ENCODE assay signal across 12 mouse cellular contexts in the genomic region with DNA sequence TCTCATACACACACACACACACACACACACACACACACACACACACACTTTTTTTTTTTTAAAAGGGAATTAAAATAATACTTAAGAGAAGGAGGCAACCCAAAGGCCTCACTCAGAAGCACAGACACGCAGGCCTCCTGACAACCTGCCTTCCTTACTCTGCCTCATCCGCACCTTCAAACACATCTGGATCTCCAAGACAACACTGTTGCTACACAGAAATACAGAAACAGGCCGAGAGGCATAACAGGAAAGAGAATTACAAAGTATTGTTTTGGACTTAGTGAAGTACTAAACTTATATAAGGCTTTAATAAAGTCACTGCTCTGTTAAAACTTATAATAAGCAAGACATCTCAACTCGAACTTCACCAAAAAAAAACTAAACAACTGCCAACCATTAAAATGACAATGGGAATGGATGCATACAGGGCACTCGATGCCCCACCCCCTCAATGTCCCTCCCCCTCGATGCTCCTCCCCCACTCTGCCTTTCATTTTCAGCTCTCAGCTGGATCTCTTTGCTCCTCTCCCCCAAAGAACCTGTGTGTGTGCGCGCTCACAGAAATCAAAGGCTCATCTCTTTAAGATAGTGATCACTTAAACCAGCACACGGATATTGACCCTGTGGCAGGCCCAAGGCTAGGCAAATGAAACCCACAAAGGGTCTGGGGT.
A peak's percentile ranks its signal among the peaks of the same experiment; 100 is the strongest.
DNase-seq lines count a peak whose midpoint lies in the region; ATAC-seq and TF ChIP-seq lines count a peak whose summit lies in the region.
"Had no signal": no experiment of that assay in that cellular context is flagged by ENCODE, and none has a peak within 500 bp of the region (broad histone marks: within the 10 kb centered on the region; RNA-seq: fewer than 3 reads in every experiment).

No protein-coding gene starts in this region.

- no peak for TF ChIP-seq POLR2A in limb, embryonic 14.5 days (IDR thresholded peaks at IDR 0.05; ENCODE audit: borderline replicate concordance, extremely low read depth, insufficient read depth, insufficient read length)

- 0 out of 2 replicates have a peak, but pooled peaks cover 2% of the 10 kb centered on the region for H3K9me3 ChIP-seq in kidney, embryonic 16.5 days (ENCODE audit: low read length)
- H3K9me3 ChIP-seq in embryonic facial prominence, embryonic 13.5 days, result no peaks in the 10 kb centered on the region
- H3K9me3 ChIP-seq in limb, embryonic 14.5 days (ENCODE audit: control insufficient read depth, low read length), result no peaks in the 10 kb centered on the region
- H3K9me3 ChIP-seq: hindbrain, embryonic 10.5 days; stomach, embryonic 15.5 days had no signal

- peak overlapping the region; percentile 66; the same call in 1 of the 2 replicates for H3K27ac ChIP-seq in kidney, embryonic 16.5 days (ENCODE audit: low read length)
- H3K27ac ChIP-seq in embryonic facial prominence, embryonic 13.5 days, result peak overlapping the region; percentile 88
- peak overlapping the region; percentile 77 for H3K27ac ChIP-seq in limb, embryonic 14.5 days (replicated peaks; ENCODE audit: low read depth, low read length)

- peaks cover 38% of the 10 kb centered on the region for H3K4me1 ChIP-seq in kidney, embryonic 16.5 days (ENCODE audit: insufficient read depth, low read length)
- peaks cover 63% of the 10 kb centered on the region for H3K4me1 ChIP-seq in embryonic facial prominence, embryonic 13.5 days
- peaks cover 53% of the 10 kb centered on the region for H3K4me1 ChIP-seq in limb, embryonic 14.5 days (ENCODE audit: control insufficient read depth, insufficient read depth, low read length)

- ATAC-seq in kidney, embryonic 16.5 days (ENCODE audit: low FRiP score, low TSS enrichment), result no peak
- ATAC-seq in CD4-positive, CD25-positive, alpha-beta regulatory T cell, adult 4 months, result peak; percentile 68
- no peak for ATAC-seq in embryonic facial prominence, embryonic 13.5 days (ENCODE audit: insufficient number of reproducible peaks, insufficient read depth, low FRiP score, low TSS enrichment, low read depth)
- no peak for ATAC-seq in limb, embryonic 14.5 days (ENCODE audit: low FRiP score, low read depth)

- H3K27me3 ChIP-seq in kidney, embryonic 16.5 days (ENCODE audit: insufficient read depth, low read length), result no peaks in the 10 kb centered on the region
- no peaks in the 10 kb centered on the region for H3K27me3 ChIP-seq in embryonic facial prominence, embryonic 13.5 days
- H3K27me3 ChIP-seq in limb, embryonic 14.5 days (ENCODE audit: control insufficient read depth, insufficient read depth, low read length), result no peaks in the 10 kb centered on the region
- H3K27me3 ChIP-seq: stomach, embryonic 15.5 days had no signal

- peaks cover 5% of the 10 kb centered on the region; the same call in 1 of the 2 replicates for H3K36me3 ChIP-seq in kidney, embryonic 16.5 days (ENCODE audit: insufficient read depth, low read length)
- H3K36me3 ChIP-seq in embryonic facial prominence, embryonic 13.5 days, result peaks cover 5% of the 10 kb centered on the region; the same call in 1 of the 2 replicates
- 0 out of 2 replicates have a peak, but pooled peaks cover 5% of the 10 kb centered on the region for H3K36me3 ChIP-seq in limb, embryonic 14.5 days (ENCODE audit: control insufficient read depth, insufficient read depth, low read length)
- H3K36me3 ChIP-seq: hindbrain, embryonic 10.5 days; stomach, embryonic 15.5 days had no signal

- 64% methylated on average over 9 of the region's 9 CpGs for WGBS in kidney, embryonic 16.5 days
- 64% methylated on average over 9 of the region's 9 CpGs for WGBS in embryonic facial prominence, embryonic 13.5 days
- WGBS in limb, embryonic 14.5 days, result 54% methylated on average over 9 of the region's 9 CpGs

- H3K9ac ChIP-seq in kidney, embryonic 16.5 days (replicated peaks; ENCODE audit: low read length), result no peak overlapping the region
- no peak overlapping the region for H3K9ac ChIP-seq in embryonic facial prominence, embryonic 13.5 days
- no peak overlapping the region for H3K9ac ChIP-seq in limb, embryonic 14.5 days (ENCODE audit: low read depth, low read length, severe bottlenecking)
- H3K9ac ChIP-seq: stomach, embryonic 15.5 days had no signal

- DNase-seq in kidney, postnatal 4 days, result no peak
- no peak for DNase-seq in limb, embryonic 14.5 days (ENCODE audit: low spot score)
- DNase-seq in Muller cell, postnatal 12 days (ENCODE audit: inconsistent ontology term), result no peak
- DNase-seq in MN1 (ENCODE audit: low spot score), result no peak
- no peak for DNase-seq in left cerebral cortex, adult 11 months (ENCODE audit: low spot score)
- DNase-seq: adrenal gland, adult 8-10 months; cerebellum, adult 11-12 months had no signal

- no peak overlapping the region for H3K4me3 ChIP-seq in kidney, embryonic 16.5 days (ENCODE audit: low read length)
- H3K4me3 ChIP-seq in embryonic facial prominence, embryonic 13.5 days, result no peak overlapping the region
- no peak overlapping the region for H3K4me3 ChIP-seq in limb, embryonic 14.5 days (replicated peaks; ENCODE audit: low read length)
- H3K4me3 ChIP-seq: hindbrain, embryonic 10.5 days; stomach, embryonic 15.5 days had no signal

- no peak overlapping the region for H3K4me2 ChIP-seq in kidney, embryonic 16.5 days (replicated peaks; ENCODE audit: low read depth, low read length)
- H3K4me2 ChIP-seq in embryonic facial prominence, embryonic 13.5 days, result no peak overlapping the region
- no peak overlapping the region for H3K4me2 ChIP-seq in limb, embryonic 14.5 days (replicated peaks; ENCODE audit: low read depth, low read length, severe bottlenecking)
- H3K4me2 ChIP-seq: stomach, embryonic 15.5 days had no signal
